Mouse (Mus musculus) CH12.LX (cell line): Measurements from ENCODE around the gene Gm49405.

Source experiments
- POLR2A ChIP-seq: IDR thresholded peaks from 2 replicates; pipeline ENCODE4 v1.6.1; 2011; ENCODE audit warnings: low read depth, mild to moderate bottlenecking, improper control_type of control experiment, low read length
- TBP ChIP-seq: conservative IDR thresholded peaks from 2 replicates; pipeline ENCODE4 v1.6.1; 2011; ENCODE audit warnings: low read depth, low read length, improper control_type of control experiment

GRCm38 (mm10) chr19:3967258-3967657 is 33.2 kb upstream of the Gm49405 start:
- TF ChIP-seq POLR2A (no peak), TBP (no peak)
